Mouse (Mus musculus) forebrain, embryonic 14.5 days (tissue): ENCODE measurements at regions not wholly inside any gene's neighbourhood (a gene's known extent, or its start where the extent isn't known, plus 50 kb on each side); places are given as distances from the start of the nearest gene placed in this dataset.
A peak's percentile ranks its signal among the peaks of the same experiment; 100 is the strongest.

Experiments used
- ATAC-seq: fragments of 200-750 bp; cut with Nextera tagmentation; 2 replicates; pipeline ENCODE4 v1.8.0; 2017; ENCODE audit warnings: mild to moderate bottlenecking, moderate library complexity
- DNase-seq: peaks from one replicate; pipeline ENCODE4 v3.0.0-alpha.2; 2015; ENCODE audit warnings: low spot score
- H3K27ac ChIP-seq: fragments of 300-500 bp; sonication (generic); 2 replicates; pipeline ENCODE4 v1.5.1; 2014; ENCODE audit warnings: low read depth, mild to moderate bottlenecking, control low read depth, low read length, moderate library complexity
- H3K27me3 ChIP-seq: fragments of 300-500 bp; sonication (generic); replicated peaks from 2 replicates; pipeline ENCODE4 v1.6.1; 2014; ENCODE audit warnings: low read length, control low read depth, mixed read lengths; ENCODE audit not compliant: control insufficient read depth, insufficient read depth
- H3K36me3 ChIP-seq: fragments of 300-500 bp; sonication (generic); 2 replicates; pipeline ENCODE4 v1.6.1; 2014; ENCODE audit warnings: low read length, control low read depth; ENCODE audit not compliant: control insufficient read depth, insufficient read depth
- H3K4me1 ChIP-seq: fragments of 300-500 bp; sonication (generic); 2 replicates; pipeline ENCODE4 v1.6.1; 2014; ENCODE audit warnings: antibody characterized with exemption, low read length, control low read depth; ENCODE audit not compliant: control insufficient read depth, insufficient read depth
- H3K4me2 ChIP-seq: fragments of 300-500 bp; sonication (generic); 2 replicates; pipeline ENCODE4 v1.6.1; 2014; ENCODE audit warnings: mild to moderate bottlenecking, control low read depth, low read length
- H3K4me3 ChIP-seq: fragments of 300-500 bp; sonication (generic); 2 replicates; pipeline ENCODE4 v1.5.1; 2014; ENCODE audit warnings: low read depth, low read length, control low read depth
- H3K9ac ChIP-seq: fragments of 300-500 bp; sonication (generic); 2 replicates; pipeline ENCODE4 v1.6.1; 2014; ENCODE audit warnings: mild to moderate bottlenecking, low read length, control low read depth, moderate library complexity
- H3K9me3 ChIP-seq: fragments of 300-500 bp; sonication (generic); replicated peaks from 2 replicates; pipeline ENCODE4 v1.6.1; 2016; ENCODE audit warnings: low read length, control low read depth, mixed read lengths; ENCODE audit not compliant: control insufficient read depth
- WGBS: fragments of 180-500 bp; shearing (Covaris S2); extraction: QIAGEN DNeasy Blood & Tissue Kit; methylation state at CpG from one replicate; pipeline ENCODE4 v1.1.7; 2014; 5-methylcytosine and 5-hydroxymethylcytosine counted together

DNA sequence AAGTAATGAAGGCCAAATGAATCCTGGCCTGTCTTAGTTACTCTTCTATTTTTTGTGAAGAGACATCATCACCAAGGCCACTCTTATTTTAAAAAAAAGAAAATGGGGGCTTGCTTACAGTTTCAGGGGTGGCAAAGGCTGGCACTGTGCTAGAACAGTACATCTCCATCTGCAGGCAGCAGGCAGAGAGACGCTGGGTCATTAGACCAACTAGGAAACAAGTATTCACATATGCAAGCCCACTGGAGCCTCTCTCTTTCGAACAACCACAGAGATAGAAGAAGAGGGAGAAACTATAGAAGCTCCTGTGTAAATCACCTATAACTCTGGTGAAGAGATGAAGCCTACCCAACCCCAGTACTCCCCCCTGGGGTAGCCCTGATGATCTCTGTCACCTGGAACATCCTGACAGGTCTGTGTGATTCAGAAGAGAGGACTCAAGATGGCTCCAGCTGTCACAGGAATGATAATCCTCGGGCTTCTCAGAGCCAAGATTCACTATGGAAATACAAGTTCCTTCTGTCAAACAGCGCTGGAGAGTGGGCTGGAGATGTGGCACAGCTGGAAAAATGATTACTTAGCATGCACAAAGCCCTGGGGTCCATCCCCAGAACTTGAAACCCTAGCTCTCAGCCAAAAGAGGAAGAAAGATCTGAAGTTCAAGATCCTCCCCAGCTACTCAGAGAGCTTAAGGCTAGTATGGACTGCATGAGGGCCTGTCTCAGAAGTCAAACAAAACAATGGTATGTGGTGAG, 395.8 kb downstream of the Actr3 start:
- no peaks in the 10 kb centered on the region for H3K36me3 ChIP-seq
- H3K4me1 ChIP-seq: no peaks in the 10 kb centered on the region
- DNase-seq: no peak
- no peak overlapping the region for H3K4me3 ChIP-seq
- H3K27me3 ChIP-seq: no peaks in the 10 kb centered on the region
- no peak overlapping the region for H3K4me2 ChIP-seq
- no peak overlapping the region for H3K9ac ChIP-seq
- no peak for ATAC-seq
- 61% methylated on average over 4 of the region's 4 CpGs for WGBS
- H3K27ac ChIP-seq: no peak overlapping the region
- no peaks in the 10 kb centered on the region for H3K9me3 ChIP-seq

GRCm38 (mm10) chr1:125013301-125013700, 422.2 kb downstream of the Actr3 start:
- DNase-seq: no peak
- H3K36me3 ChIP-seq: no peaks in the 10 kb centered on the region
- no peaks in the 10 kb centered on the region for H3K4me1 ChIP-seq
- H3K4me2 ChIP-seq: no peak overlapping the region
- no peak for ATAC-seq
- no peak overlapping the region for H3K4me3 ChIP-seq
- whole genome bisulfite sequencing: 95% methylated on average over 4 of the region's 4 CpGs
- H3K27me3 ChIP-seq: no peaks in the 10 kb centered on the region
- no peak overlapping the region for H3K27ac ChIP-seq
- H3K9me3 ChIP-seq: no peaks in the 10 kb centered on the region
- no peak overlapping the region for H3K9ac ChIP-seq

- no peaks in the 10 kb centered on the region for H3K36me3 ChIP-seq
- H3K27me3 ChIP-seq: no peaks in the 10 kb centered on the region
- no peak overlapping the region for H3K4me3 ChIP-seq
- ATAC-seq: no peak
- WGBS: 91% methylated on average over 2 of the region's 2 CpGs
- no peaks in the 10 kb centered on the region for H3K9me3 ChIP-seq
- no peak for DNase-seq
- H3K9ac ChIP-seq: no peak overlapping the region
- no peak overlapping the region for H3K27ac ChIP-seq
- no peaks in the 10 kb centered on the region for H3K4me1 ChIP-seq
- no peak overlapping the region for H3K4me2 ChIP-seq
Measured at GRCm38 (mm10) chr1:125011893-125012292, 423.6 kb downstream of the Actr3 start.

DNA sequence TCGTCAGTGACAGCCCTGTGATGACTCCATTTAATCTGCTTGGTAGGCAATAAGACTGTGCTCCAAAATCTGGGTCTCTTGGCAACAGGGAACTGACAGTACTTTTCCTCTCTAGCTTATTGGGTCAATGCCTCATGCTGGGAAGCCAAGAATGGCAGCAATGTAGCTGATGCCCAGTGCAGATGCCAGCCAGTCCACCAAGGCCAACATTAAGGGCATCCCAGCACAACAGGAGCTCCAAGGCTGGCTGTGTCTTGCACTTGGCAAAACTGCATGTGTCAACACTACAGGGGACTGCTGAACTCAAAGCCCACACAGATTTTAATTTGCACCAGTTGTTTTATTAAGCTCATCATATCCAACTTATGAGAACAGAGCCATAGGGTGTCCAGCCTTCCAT, 437.9 kb downstream of the Actr3 start:
- no peak for DNase-seq
- no peak overlapping the region for H3K27ac ChIP-seq
- 38% methylated on average over 1 of the region's 1 CpGs for WGBS
- no peak overlapping the region for H3K4me2 ChIP-seq
- no peak for ATAC-seq
- no peaks in the 10 kb centered on the region for H3K27me3 ChIP-seq
- H3K4me3 ChIP-seq: no peak overlapping the region
- no peaks in the 10 kb centered on the region for H3K4me1 ChIP-seq
- no peaks in the 10 kb centered on the region for H3K36me3 ChIP-seq
- H3K9ac ChIP-seq: no peak overlapping the region
- no peaks in the 10 kb centered on the region for H3K9me3 ChIP-seq

DNA sequence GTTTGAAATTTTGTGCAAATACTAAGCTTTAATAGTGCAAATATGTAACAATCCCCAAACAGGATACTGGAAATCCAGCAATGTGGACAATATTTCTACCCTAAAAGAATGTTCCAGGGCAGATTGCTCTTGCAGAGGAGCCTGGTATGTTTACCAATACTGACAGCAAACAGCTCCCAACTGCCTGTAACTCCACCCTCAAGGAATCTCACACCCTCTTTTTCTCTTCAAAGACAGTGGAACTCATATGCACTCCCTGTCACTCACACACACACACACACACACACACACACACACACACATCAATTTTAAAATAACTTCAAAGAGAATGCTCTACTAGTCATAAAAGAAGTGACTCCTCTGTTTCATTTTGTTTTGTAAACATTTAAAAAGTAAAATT, 484.7 kb downstream of the Actr3 start:
- Histone ChIP-seq H3K9me3 (no peaks in the 10 kb centered on the region), H3K36me3 (no peaks in the 10 kb centered on the region), H3K4me3 (no peak overlapping the region), H3K27ac (no peak overlapping the region), H3K4me2 (no peak overlapping the region), H3K27me3 (no peaks in the 10 kb centered on the region), H3K4me1 (no peaks in the 10 kb centered on the region), H3K9ac (no peak overlapping the region)
- ATAC-seq (no peak), DNase-seq (no peak)

DNA sequence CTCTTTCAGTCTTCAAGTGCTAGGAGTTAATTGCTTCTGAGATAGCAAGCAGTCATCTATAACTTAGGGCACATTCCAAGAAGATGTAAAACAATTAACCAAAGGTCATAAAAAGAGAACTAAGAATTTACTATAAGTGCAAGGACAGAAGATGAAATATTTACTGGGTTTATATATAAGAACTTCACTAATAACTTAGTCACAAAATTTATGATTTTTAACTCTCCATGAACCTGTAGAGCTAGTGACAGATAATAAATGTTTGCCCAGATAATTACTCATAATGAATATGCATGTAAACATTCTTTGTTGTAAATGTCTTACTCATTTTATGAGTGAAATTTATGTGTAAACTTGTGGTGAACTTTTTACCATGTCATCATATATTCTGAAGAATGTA, 531.2 kb downstream of the Actr3 start:
- H3K4me2 ChIP-seq: no peak overlapping the region
- no peak for ATAC-seq
- H3K9ac ChIP-seq: no peak overlapping the region
- H3K4me3 ChIP-seq: no peak overlapping the region
- DNase-seq: no peak
- H3K27ac ChIP-seq: no peak overlapping the region
- no peaks in the 10 kb centered on the region for H3K4me1 ChIP-seq
- H3K36me3 ChIP-seq: no peaks in the 10 kb centered on the region
- no peaks in the 10 kb centered on the region for H3K27me3 ChIP-seq
- H3K9me3 ChIP-seq: no peaks in the 10 kb centered on the region

GRCm38 (mm10) chr1:124871148-124871547, 564.4 kb downstream of the Actr3 start:
- WGBS: 89% methylated on average over 3 of the region's 3 CpGs
- Histone ChIP-seq H3K9ac (no peak overlapping the region), H3K27me3 (no peaks in the 10 kb centered on the region), H3K4me2 (no peak overlapping the region), H3K36me3 (no peaks in the 10 kb centered on the region), H3K9me3 (no peaks in the 10 kb centered on the region), H3K4me3 (no peak overlapping the region), H3K27ac (no peak overlapping the region), H3K4me1 (no peaks in the 10 kb centered on the region)
- ATAC-seq (no peak), DNase-seq (no peak)

GRCm38 (mm10) chr1:124866248-124866647, 569.3 kb downstream of the Actr3 start:
- ATAC-seq (no peak), DNase-seq (no peak)
- H3K27ac ChIP-seq: no peak overlapping the region
- no peak overlapping the region for H3K9ac ChIP-seq
- H3K9me3 ChIP-seq: no peaks in the 10 kb centered on the region
- H3K36me3 ChIP-seq: no peaks in the 10 kb centered on the region
- no peaks in the 10 kb centered on the region for H3K4me1 ChIP-seq
- 69% methylated on average over 3 of the region's 3 CpGs for WGBS
- H3K27me3 ChIP-seq: no peaks in the 10 kb centered on the region
- no peak overlapping the region for H3K4me3 ChIP-seq
- no peak overlapping the region for H3K4me2 ChIP-seq

- DNase-seq: peak; percentile 18
Measured at GRCm38 (mm10) chr1:124845681-124846080, 589.8 kb downstream of the Actr3 start.

More at GRCm38 (mm10) chr1:124845681-124846080, 589.8 kb downstream of the Actr3 start:
- Histone ChIP-seq H3K27me3 (no peaks in the 10 kb centered on the region), H3K4me3 (no peak overlapping the region), H3K4me2 (no peak overlapping the region), H3K4me1 (no peaks in the 10 kb centered on the region), H3K27ac (no peak overlapping the region), H3K36me3 (no peaks in the 10 kb centered on the region), H3K9ac (no peak overlapping the region), H3K9me3 (no peaks in the 10 kb centered on the region)
- ATAC-seq: no peak
- WGBS: 58% methylated on average over 6 of the region's 6 CpGs
